Mouse (Mus musculus): ENCODE measurements around the gene Prepl.

Gene Prepl

DNA sequence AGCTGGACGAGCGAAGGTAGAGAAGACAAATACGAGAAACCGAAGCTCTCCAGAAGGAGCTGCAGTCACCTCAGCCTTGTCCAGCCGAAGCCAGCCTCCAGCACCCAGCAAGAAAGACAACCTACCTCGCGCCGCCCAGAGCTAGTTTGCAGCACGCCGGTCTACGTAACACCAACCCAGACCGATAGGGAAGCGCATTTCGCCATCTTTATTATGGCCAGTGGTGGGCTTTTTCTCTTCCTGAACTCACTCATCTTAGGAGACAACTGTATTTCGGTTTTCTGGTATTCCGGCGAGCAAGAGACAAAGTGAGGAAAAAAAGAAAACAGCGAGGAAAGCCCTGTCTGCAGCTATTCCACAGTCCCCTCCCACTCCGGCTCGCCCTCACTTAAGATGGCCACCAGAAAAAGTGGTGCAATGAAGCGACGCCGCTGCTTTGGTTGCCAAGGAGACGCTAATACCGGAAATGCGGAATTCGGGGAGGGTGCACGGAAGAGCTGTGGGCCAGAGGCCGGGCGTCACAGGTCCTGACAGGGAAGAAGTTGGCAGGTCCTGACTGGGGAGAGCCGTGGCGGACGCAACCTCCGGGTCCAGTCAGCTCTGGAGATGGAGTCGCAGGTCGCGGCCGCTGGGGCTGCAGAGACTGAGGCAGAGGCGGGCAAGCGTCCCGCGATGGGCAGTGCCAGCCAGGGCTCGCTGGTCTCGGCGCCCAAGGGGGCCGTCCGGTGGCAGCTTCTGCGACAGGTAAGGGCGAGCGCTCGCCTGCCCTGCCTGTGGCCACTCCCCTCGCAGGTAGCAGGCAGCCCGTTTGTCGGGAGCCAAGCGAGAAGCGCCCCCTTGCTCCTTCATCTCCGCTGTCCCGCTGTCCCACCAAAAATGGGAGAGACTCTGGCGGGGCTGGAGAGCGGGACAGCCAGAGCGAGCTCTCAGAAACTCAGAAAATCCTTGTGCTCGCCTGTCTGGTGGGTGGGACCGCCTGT is at the start of gene Prepl, which contains the start of gene Camkmt:
Prepl (minus strand) TSS at position 122 of the 980 bp plus-strand sequence.
Camkmt (plus strand) TSS at position 433 of the 980 bp plus-strand sequence.
- DNase-seq (ENCODE audit: low spot score): peak; percentile 90

DNA sequence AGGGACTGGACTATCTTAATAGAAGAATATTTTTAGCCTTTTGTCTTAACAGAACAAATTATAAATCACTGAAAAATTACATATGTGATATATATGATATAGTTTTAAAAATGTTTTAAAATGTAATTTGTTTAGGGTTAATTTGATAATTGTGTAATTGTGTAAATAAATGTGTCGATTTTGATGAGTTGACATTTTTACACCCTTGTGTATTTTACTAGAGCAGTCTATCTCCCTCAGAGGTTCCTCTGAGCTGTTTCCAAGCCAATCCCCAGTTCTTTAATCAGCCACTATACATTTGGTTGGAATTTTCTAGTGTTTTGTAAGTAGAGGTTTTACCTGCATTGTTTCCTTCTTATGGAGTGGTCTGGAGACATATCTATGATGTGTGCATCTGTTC is 48.4 kb upstream of the Prepl start:
- no peak for DNase-seq (ENCODE audit: low spot score)

DNA sequence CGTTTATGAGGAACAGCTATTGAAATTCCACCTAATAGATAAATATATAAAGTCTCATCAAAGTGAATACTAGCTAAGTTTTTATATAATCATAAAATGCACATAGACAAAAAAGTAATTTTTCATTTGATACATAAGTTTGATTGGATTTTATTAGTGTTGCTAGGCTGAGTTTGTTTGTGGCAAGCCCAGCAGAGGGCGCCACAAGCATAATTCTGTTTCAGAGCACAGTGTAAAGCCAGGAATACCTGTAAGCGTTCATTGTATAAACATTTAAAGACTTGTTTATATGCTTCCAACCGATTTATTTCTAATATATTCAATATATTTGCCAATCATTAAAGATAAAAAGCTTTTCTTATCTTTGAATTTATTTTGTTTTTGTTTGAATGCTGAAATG is 26.6 kb upstream of the Prepl start:
- DNase-seq (ENCODE audit: low spot score): peak; percentile 27

DNA sequence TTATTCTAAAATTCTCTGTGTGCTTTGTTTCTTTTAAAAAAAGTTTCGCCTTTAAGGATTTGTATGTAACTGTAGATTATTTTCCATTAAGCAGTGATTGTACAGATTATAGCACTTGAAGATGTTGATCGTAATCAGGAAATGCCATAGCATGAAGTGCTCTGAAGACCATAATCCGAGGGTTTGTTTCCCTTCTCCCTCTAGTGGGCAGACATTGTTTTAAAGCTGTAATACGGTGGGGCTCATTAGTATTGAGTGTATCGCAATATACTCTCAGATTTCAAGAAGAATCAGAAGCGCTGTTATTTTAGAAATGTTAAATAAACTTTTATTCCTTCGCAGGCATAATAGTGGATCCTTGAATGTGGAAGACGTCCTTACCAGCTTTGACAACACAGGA is 23.4 kb upstream of the Prepl start:
- DNase-seq (ENCODE audit: low spot score): no peak

DNA sequence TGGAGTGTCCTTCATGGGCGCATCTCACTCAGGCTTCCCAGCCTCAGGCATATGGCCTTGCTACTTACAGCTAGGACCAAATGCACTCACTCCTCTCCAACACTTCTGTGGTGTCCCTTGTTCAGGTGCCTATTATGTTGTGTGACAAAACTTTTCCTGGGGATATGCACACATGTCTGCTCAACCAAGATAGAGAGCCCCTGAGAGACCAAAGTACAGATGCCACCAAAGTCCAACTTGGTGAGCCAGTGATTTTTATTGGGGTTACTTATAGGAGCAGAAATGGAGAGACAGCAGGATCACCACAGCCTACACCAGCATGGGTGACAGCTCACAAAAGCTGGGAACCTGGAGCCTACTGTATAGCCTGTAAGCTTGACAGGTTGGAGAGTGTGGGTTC is 20.6 kb upstream of the Prepl start:
- DNase-seq (ENCODE audit: low spot score): no peak

DNA sequence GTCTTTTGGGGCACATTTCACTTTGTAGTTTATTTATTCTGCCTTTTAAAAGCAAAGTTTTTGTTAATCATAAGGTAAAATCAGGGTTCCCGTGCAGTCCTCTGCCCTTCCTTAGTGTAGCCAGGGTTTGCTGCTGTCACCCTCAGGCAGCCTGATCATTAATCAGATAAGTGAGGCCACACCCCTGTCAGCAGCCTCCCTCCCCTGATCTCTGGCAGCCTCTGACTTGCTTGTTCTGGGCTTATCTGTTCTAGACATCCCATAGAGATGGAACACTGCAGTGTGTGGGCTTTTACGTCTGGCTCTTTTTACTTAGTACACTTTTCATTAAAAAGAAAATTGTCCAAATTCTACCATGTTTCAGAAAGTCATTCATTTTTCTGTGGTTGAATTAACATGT is 13.3 kb upstream of the Prepl start:
- no peak for DNase-seq (ENCODE audit: low spot score)

DNA sequence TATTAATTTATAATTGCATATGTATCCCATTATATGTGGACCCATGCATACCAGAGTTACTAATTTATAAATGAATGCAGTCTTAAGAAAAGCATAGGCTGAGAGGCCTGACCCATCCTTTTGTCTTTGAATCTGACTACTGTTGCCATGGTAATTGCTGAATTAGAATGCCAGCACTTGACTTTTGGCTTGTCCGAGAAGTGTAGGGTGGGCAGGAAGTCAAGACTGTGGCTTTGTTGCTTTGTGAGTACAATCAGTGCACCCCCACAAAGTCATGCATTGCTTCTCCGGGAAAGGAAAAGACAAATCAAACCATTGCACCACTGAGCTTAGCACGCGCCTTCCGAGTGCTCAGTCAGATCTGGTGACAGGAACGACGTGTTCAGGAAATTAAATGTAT is 11.7 kb upstream of the Prepl start:
- no peak for DNase-seq (ENCODE audit: low spot score)

DNA sequence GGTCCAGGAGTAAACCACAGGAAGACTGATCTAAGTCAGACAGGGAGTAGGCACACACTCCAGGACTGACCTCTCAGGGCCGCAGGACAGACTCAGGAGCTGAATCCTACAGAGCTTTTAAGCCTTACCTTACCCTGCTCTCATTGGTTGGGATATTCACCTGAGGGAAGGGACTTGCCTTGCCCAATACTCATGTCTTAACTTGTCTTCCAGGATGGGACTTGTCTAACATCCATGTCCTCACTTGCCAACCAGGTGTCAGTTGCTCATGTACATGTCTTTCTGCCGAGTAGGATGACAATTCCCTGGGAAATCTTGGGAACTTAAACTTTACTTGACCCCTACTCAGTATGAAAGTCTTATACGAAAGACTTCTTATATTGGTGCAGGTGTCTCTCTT is 10.2 kb upstream of the Prepl start:
- no peak for DNase-seq (ENCODE audit: low spot score)

DNA sequence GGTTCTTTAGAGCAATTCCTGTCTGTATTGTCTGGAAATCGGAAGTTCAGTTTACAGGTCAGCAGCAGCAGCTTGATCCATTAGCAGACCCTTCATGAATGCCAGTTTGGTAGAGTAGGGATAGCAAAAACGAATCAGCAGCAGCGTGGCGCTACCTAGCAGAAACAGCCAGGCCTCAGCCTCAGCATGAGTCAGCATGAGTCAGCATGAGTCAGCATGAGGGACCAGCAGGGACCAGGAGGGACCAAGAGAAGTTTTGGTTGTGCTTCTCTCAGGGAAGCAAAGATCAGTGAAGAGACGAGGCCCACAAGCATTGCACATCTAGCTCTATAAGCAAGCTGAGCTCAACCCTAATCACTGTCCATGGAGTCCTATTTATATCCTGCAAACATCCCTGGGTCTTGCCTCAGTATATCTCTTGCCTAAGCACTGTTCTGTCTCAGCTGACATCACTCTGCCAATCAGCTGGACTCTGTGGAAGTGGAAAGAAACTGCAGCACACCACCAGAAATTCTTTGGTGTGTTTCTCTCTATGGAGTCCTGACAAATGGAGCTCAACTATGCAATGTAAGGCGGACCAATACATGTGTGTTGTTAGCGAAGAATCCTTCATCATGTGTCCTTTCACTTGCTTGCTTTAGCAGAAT is 8.8 kb upstream of the Prepl start:
- DNase-seq (ENCODE audit: low spot score): no peak

DNA sequence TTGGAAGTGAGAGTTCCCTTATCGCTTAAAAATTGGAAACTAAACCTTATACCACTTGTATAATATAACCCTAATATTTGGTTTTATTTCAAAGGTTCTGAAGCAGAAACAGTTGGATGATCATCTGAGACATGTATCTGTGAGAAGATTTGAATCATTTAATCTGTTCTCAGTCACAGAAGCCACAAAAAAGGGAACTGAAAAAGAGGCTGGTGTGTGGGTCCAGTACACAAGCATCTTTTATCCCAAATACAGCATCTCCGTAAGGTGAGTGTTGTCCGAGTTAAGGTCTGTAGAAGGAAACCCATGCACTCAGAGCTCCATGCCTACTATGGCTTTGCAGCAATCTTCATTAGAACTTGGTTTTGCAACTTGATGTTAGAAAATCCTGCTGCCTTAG is 6.4 kb upstream of the Prepl start:
- DNase-seq (ENCODE audit: low spot score): no peak

DNA sequence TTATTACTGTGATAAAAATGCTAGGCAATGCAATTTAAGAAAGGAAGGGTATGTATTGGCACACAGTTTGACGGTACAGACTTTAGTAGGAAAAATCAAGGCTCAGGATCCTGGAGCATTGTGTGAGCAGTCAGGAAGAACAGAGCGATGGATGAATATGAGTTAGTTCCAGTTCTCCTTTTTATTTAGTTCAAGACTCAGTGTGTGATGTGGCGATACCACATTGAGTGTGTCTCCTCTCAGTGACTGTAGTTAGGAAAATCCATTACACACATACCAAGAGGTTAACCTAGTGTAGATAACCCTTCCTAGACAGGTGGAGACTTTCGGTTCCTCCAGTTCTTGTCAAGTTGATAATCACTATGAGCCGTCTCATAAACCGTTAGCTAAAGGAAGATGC is 1.7 kb upstream of the Prepl start:
- DNase-seq (ENCODE audit: low spot score): no peak

DNA sequence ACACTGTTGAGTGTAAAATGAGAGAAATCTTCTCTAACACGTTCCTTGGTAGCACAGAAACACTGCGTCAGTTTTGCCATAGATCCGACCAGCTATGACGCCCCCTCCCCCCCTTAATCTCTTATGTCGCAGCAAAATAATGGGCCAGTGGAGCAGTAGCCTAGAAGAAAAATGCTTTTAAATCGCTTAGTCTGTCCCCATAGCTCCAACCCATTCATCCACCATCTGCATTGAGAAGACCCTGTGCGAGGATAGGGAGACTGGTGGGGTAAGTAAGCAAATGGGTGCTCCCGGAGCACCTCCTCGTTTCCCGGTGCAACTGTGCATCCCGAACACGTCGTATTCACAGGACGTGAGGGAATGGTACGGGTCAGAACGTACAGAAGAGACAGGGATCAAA is 420 bp downstream of the Prepl start:
- no peak for DNase-seq (ENCODE audit: low spot score)

DNA sequence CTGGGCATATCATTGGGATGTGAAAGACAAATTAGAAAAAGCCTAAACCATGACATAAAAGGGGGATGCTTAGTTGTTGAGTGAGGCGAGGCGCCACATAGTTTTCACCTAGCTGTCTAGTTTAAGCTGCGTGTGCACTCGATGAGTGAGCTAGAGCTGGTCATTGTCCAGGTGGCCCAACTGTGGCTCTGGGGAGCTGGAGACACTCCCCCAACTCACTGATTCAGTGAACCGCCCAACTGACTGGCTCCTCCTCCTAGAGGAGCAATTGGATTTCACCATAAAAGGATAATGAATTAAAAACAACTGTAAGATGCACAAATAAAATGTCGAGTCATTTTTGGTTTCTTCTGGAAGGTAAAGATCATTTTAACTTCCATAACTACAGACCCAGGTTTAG is 1.0 kb downstream of the Prepl start:
- DNase-seq (ENCODE audit: low spot score): no peak

DNA sequence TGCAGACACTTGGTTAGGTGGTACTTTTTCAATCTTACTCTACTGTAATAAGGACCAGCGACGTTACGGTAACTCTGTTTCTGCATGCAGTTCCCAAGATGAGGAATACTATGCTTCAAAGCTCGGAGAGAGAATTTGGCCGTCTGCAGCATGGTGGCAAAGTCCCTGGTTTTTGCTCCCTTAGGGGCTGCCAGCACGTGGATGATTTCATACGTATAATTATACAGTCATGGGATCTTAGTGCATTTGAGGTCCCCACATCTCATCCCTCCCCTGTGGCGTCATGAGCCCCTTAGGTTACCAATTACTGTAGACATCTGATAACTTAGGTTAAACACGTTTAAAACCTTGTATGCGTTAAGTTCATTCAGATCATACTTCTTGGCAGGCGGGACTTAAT is 1.6 kb downstream of the Prepl start:
- no peak for DNase-seq (ENCODE audit: low spot score)

DNA sequence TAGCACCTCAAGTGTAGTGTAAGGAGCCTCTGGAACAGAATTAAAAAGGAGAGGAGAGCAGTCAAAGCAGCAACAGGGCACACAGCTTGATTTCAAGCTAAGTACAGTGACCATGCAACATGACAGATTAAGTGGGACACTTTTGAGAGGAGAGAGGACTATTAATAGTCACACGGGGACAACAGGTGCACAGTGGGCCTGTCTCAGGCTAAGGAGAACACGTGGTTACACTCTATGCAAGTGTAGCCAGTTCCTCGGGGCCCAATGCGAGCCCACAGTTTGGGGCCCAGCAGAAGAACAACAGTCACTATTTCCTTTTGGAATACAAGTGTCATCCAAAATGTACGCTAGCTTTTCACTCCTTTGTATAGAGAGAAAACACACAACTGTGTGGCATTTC is 2.5 kb downstream of the Prepl start:
- no peak for DNase-seq (ENCODE audit: low spot score)

DNA sequence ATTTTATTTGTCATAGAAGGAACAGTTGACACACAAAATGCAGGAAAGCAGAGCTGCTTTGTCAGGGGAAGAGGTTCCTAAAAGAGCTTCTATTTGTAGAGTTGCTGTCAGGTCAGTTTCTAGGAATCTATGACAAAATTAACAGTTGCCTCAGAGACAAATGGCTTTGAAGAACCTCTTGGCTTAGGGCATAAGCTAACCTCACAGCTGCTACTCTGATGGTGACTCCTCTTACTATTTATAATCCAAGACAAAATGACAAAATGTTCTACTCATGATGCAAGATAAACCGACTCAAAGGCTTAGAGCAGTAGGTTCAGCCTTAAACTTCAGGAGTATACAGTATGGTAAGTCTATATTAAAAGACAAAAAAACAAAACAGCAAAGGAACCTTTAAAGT is 3.5 kb downstream of the Prepl start:
- no peak for DNase-seq (ENCODE audit: low spot score)

DNA sequence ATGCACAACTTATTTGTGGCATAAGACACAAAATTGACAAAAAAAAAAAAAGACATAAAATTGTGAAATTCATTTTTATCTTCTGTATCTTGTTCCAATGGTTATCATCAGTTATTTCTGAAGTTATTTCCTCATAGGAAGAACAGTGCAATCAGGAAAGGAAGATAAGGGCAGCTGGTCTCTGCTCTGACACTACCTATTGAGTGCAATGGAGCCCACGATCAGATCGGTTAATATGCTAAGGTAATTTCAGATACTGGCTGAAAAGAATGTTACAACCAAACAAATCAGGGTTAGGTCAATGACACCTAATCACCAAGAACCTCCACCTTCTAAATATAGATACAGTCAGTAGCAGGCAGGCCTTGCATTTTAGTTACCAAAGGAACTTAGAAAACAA is 4.7 kb downstream of the Prepl start:
- no peak for DNase-seq (ENCODE audit: low spot score)

DNA sequence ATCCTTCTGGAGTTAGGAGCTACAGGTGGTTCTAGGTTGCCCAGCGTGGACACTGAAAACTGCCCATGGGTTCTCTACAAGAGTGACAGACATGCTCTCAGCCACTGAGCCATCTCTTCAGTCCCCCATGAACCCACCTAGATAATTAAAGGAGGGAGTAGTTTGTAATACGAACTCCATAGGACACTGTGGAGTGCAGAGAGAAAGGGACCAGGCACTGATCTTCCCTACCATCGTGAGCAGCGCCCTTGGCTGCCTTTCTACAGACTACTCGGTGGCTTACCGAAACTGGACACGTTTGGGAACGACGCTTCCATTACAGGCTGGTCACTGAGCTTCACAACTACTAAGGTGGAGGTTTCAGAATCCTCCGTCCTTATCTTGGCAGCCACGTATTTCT is 9.3 kb downstream of the Prepl start:
- DNase-seq (ENCODE audit: low spot score): no peak

DNA sequence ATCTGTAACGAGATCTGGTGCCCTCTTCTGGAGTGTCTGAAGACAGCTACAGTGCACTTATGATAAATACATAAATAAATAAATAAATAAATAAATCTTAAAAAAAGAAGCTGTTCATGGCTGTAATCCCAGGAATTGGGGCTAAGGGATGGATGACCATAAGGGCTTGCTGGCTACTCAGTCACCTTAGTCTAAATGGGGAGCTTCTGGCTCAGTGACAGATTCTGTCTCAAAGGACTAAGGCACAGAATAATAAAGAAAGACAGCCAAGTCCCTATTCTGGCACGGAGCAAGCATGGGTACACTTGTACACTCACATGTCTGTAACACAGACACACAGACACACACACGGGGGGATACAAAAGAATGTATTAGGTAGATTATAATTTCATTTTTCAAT is 10.8 kb downstream of the Prepl start:
- no peak for DNase-seq (ENCODE audit: low spot score)

DNA sequence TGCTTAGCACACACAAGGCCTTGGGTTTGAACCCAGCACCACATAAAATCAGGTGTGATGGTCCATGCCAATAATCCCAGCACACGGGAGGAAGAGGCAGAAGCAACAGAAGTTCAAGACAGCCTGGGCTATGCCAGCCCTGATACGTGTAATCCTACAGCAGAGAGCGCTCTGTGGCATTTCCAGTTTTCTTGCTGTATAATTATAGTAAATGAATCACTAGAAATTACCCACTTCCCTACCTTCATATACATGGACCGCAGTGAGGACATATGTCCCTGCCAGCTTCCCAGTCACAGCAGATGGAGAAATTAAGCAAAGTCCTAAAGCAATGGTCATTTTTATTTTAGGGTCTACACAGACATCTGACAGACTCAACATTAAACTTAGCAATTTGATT is 16.0 kb downstream of the Prepl start:
- no peak for DNase-seq (ENCODE audit: low spot score)

DNA sequence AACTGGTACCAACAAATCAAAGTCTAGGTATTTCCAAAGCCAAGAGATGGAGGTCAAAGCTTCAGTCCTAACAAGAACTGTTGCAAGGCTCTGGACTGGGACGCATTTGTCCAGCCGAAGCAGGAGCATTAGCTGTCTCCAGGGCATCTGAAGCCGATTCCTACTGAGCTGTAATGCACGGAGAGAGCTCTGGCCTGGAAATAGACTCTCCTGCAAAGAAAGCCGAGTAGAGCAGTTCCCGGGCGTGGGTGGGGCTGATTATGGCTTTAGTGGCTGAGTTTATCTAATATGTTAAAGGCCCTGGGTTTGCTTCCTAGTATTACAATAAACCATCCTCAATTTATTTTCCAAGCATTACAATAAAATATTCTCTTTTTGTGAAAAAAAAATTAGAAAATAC is 16.8 kb downstream of the Prepl start:
- DNase-seq (ENCODE audit: low spot score): no peak

DNA sequence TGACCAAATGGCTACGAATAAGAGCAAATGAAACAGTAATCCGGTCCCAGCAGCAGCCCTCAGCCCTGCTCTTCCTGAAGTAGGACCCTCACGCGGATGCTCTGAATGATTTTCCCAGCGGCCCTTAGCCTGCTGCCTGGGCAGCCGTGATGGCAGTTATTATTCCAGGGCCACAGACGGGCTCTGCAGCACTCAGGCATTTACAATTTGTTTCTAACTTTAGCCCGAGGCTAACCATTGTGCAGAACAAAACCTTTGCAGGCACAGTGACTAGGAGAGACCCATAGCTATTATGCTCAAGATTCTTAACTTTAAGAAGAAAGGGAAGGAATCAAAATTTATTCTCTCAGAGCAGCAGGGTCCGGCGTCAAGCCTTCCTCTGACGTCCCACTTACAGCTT is 17.7 kb downstream of the Prepl start:
- DNase-seq (ENCODE audit: low spot score): no peak

DNA sequence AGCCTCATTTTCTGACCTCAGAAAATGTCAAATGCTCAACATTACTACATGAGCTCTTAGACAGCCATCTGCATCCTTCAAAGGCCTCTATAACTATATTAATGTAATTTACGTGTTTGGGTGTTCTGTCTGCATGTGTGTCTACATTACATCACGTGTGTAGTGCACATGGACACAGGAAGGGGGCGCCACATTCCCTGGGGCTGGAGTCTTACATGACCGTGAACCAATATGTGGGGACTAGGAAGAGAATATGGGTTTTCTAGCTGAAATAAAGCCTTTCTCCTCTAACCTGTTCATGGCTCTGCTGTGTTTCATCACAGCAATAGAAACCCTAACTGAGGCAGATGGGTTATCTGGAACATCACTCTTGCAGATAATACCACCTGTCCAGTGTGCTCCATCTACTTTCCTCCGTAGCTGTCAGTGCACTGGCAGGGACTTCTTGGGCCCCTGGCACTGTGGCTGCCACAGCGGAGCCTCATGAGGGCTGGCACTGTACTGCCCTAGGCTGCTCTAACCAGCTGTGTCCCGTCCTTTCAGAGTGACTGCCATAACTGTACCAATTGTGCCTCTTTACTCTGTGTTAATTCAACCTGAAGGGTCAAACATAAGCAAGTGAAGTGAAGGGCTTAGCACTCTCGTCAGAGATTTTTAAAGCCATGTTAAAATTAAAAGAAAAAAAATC is 18.8 kb downstream of the Prepl start:
- no peak for DNase-seq (ENCODE audit: low spot score)
